Mouse (Mus musculus): ENCODE data around the gene Gm37240. TPM values are rescaled to one million over a fixed set of nuclear protein-coding genes. Genes with fewer than 3 reads are reported as not detected.
"Not testable (repeated sequence)": the region's sequence is repeated elsewhere in the genome, so short reads cannot be mapped to it uniquely, and the experiment has no call there.

Gm37240 gene
- polyA plus RNA-seq, 1 experiment from 2014 or later = 8.9 TPM

- no peak for ATAC-seq (replicated peaks; ENCODE audit: low FRiP score)
- Histone ChIP-seq H3K4me1 (peaks cover 7% of the 10 kb centered on the region; the same call in 1 of the 2 replicates), H3K4me3 (replicated peaks) (peak overlapping the region; percentile 74), H3K27me3 (no peaks in the 10 kb centered on the region), H3K27ac (no peak overlapping the region), H3K9me3 (replicated peaks) (no peaks in the 10 kb centered on the region), H3K36me3 (no peaks in the 10 kb centered on the region), H3K4me2 (peak overlapping the region; percentile 60), H3K9ac (no peak overlapping the region)
- 24% methylated on average over 6 of the region's 6 CpGs for WGBS
Measured at GRCm38 (mm10) chr3:85573216-85573863, 314.0 kb downstream of the Gm37240 start.

- not testable (repeated sequence) for H3K4me2 ChIP-seq; H3K9me3 ChIP-seq (replicated peaks); H3K27ac ChIP-seq; H3K4me1 ChIP-seq; H3K4me3 ChIP-seq (replicated peaks); H3K9ac ChIP-seq; ATAC-seq (replicated peaks; ENCODE audit: low FRiP score); H3K36me3 ChIP-seq; H3K27me3 ChIP-seq
- WGBS = 88% methylated on average over 8 of the region's 8 CpGs
Measured at GRCm38 (mm10) chr3:85572502-85572901, 314.8 kb downstream of the Gm37240 start.

DNA sequence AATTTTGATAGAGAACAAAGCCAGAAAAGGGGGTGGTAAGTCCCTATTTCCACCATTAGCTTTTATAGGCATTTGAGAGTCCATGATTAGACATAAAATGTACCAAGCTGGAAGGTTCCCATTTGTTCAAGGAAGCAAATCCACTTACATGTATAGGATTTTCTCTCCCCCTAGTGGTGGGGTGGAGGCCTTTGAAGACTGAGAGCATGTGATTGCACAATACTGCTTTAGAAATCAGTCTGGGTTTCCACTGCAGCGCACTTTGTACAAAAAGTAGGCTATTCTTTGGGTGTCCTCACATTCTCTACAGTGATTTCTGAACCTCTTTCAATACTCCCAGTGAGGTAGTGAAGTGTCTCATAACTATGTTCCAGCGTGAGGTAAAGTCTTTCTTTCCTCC is 316.0 kb downstream of the Gm37240 start:
- Histone ChIP-seq H3K4me2 (no peak overlapping the region), H3K4me1 (peaks cover 7% of the 10 kb centered on the region; the same call in 1 of the 2 replicates), H3K36me3 (no peaks in the 10 kb centered on the region), H3K9me3 (replicated peaks) (no peaks in the 10 kb centered on the region), H3K27me3 (no peaks in the 10 kb centered on the region), H3K4me3 (replicated peaks) (no peak overlapping the region), H3K9ac (no peak overlapping the region), H3K27ac (no peak overlapping the region)
- 55% methylated on average over 2 of the region's 2 CpGs for WGBS
- no peak for ATAC-seq (replicated peaks; ENCODE audit: low FRiP score)

DNA sequence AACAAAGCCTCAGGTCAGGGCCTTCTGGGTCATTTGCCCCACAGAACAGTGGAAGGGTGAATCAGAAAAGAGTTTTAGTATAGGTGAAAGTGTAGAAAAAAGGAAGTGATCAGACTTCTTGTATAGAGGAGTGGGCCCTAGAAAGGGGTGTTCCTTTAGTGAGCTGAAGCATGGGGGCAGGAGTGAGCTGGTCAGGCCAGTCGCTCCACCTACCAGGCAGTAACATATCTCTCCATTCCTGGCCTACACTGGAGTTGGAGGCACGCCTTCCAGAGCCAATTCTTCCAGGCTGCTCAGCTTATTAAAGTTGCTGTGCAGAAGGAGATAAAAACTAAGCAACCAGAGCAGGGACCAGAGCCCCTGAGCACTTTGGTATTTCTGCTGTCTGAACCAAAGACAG is 322.7 kb downstream of the Gm37240 start:
- Histone ChIP-seq H3K9ac (no peak overlapping the region), H3K4me3 (replicated peaks) (no peak overlapping the region), H3K4me2 (no peak overlapping the region), H3K27ac (no peak overlapping the region), H3K9me3 (replicated peaks) (no peaks in the 10 kb centered on the region), H3K36me3 (no peaks in the 10 kb centered on the region), H3K4me1 (no peaks in the 10 kb centered on the region), H3K27me3 (no peaks in the 10 kb centered on the region)
- ATAC-seq (replicated peaks; ENCODE audit: low FRiP score) = no peak
- 72% methylated on average over 2 of the region's 2 CpGs for WGBS

DNA sequence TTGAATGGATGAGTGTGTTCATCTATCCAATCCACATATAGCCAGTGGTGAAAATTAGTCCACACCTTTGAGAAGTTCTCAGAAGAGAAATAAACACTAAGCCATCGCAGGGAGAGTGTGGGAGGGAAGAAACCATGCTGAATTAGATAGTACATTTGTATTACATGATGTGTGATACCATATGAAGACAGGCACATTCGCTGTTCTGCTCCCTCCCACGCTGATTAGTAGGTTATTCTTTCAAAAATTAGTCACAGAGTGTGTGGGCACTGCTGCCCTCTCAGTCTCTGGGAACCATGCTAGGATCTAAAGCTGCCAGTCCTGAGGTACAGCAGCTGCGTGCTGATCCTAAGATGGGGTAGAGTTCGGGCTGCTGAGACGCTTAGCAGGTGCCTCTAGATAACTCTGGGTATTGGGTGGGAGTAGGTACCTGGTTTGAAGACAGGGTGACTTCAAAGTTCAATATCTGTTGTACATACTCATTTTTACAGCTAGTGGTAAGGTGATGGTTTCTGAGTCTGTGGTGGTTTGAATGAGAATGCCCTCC is 333.5 kb downstream of the Gm37240 start:
- peaks cover 7% of the 10 kb centered on the region; the same call in 1 of the 2 replicates for H3K4me1 ChIP-seq
- no peak overlapping the region for H3K4me3 ChIP-seq (replicated peaks)
- no peak for ATAC-seq (replicated peaks; ENCODE audit: low FRiP score)
- no peaks in the 10 kb centered on the region for H3K9me3 ChIP-seq (replicated peaks)
- H3K36me3 ChIP-seq = no peaks in the 10 kb centered on the region
- no peak overlapping the region for H3K4me2 ChIP-seq
- no peak overlapping the region for H3K9ac ChIP-seq
- 83% methylated on average over 6 of the region's 6 CpGs for WGBS
- no peak overlapping the region for H3K27ac ChIP-seq
- no peaks in the 10 kb centered on the region for H3K27me3 ChIP-seq

- no peaks in the 10 kb centered on the region for H3K9me3 ChIP-seq (replicated peaks)
- WGBS = 69% methylated on average over 2 of the region's 2 CpGs
- H3K4me2 ChIP-seq = no peak overlapping the region
Measured at GRCm38 (mm10) chr3:85551352-85551751, 336.0 kb downstream of the Gm37240 start.

GRCm38 (mm10) chr3:85550312-85550711 is 337.0 kb downstream of the Gm37240 start:
- H3K4me1 ChIP-seq = peaks cover 7% of the 10 kb centered on the region; the same call in 1 of the 2 replicates
- ATAC-seq (replicated peaks; ENCODE audit: low FRiP score) = no peak
- no peak overlapping the region for H3K4me3 ChIP-seq (replicated peaks)
- H3K36me3 ChIP-seq = no peaks in the 10 kb centered on the region
- no peaks in the 10 kb centered on the region for H3K9me3 ChIP-seq (replicated peaks)
- WGBS = 56% methylated on average over 4 of the region's 4 CpGs
- H3K27me3 ChIP-seq = no peaks in the 10 kb centered on the region
- H3K4me2 ChIP-seq = no peak overlapping the region
- no peak overlapping the region for H3K9ac ChIP-seq
- no peak overlapping the region for H3K27ac ChIP-seq

More at GRCm38 (mm10) chr3:85551352-85551751, 336.0 kb downstream of the Gm37240 start:
- Histone ChIP-seq H3K36me3 (no peaks in the 10 kb centered on the region), H3K4me3 (replicated peaks) (no peak overlapping the region), H3K4me1 (peaks cover 7% of the 10 kb centered on the region; the same call in 1 of the 2 replicates), H3K27ac (no peak overlapping the region), H3K9ac (no peak overlapping the region), H3K27me3 (no peaks in the 10 kb centered on the region)
- no peak for ATAC-seq (replicated peaks; ENCODE audit: low FRiP score)

DNA sequence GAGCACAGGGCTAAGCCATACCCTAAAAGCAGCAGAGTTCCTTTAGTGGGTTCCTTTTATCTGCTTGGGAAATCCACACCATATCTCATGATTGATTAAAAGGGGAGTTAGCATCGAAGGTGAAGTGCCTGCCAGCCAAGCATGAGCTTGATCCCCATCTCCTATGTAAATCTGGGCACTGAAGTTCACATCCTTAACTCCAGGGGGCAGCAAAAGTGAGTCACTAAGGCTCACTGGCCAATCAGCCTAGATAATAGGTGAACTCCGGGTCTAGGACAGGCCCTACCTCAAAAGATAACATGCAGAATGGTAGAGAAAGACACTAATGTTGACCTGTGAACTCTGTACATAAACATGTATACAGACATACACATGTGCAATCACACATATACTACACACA is 343.7 kb downstream of the Gm37240 start:
- no peaks in the 10 kb centered on the region for H3K36me3 ChIP-seq
- no peaks in the 10 kb centered on the region for H3K9me3 ChIP-seq (replicated peaks)
- H3K27me3 ChIP-seq = no peaks in the 10 kb centered on the region
- no peaks in the 10 kb centered on the region for H3K4me1 ChIP-seq
- H3K9ac ChIP-seq = no peak overlapping the region
- ATAC-seq (replicated peaks; ENCODE audit: low FRiP score) = no peak
- no peak overlapping the region for H3K4me3 ChIP-seq (replicated peaks)
- H3K27ac ChIP-seq = no peak overlapping the region
- 54% methylated on average over 2 of the region's 2 CpGs for WGBS
- H3K4me2 ChIP-seq = no peak overlapping the region

- Histone ChIP-seq H3K4me1 (no peaks in the 10 kb centered on the region), H3K27me3 (no peaks in the 10 kb centered on the region), H3K4me3 (replicated peaks) (no peak overlapping the region), H3K27ac (no peak overlapping the region), H3K9ac (no peak overlapping the region), H3K36me3 (no peaks in the 10 kb centered on the region), H3K9me3 (replicated peaks) (no peaks in the 10 kb centered on the region), H3K4me2 (no peak overlapping the region)
- WGBS = 71% methylated on average over 3 of the region's 3 CpGs
- no peak for ATAC-seq (replicated peaks; ENCODE audit: low FRiP score)
Measured at GRCm38 (mm10) chr3:85542765-85543164, 344.6 kb downstream of the Gm37240 start.

- Histone ChIP-seq H3K27ac (no peak overlapping the region), H3K4me3 (replicated peaks) (no peak overlapping the region), H3K4me1 (peaks cover 8% of the 10 kb centered on the region), H3K36me3 (no peaks in the 10 kb centered on the region), H3K9ac (no peak overlapping the region), H3K4me2 (no peak overlapping the region), H3K9me3 (replicated peaks) (no peaks in the 10 kb centered on the region), H3K27me3 (no peaks in the 10 kb centered on the region)
- WGBS = 36% methylated on average over 11 of the region's 11 CpGs
- ATAC-seq (replicated peaks; ENCODE audit: low FRiP score) = 0 out of 2 replicates have a peak, but pooled peaks have one; percentile 33
Measured at GRCm38 (mm10) chr3:85535621-85536520, 351.4 kb downstream of the Gm37240 start.

GRCm38 (mm10) chr3:85535042-85535441 is 352.3 kb downstream of the Gm37240 start:
- Histone ChIP-seq H3K9me3 (replicated peaks) (no peaks in the 10 kb centered on the region), H3K27ac (no peak overlapping the region), H3K4me2 (no peak overlapping the region), H3K9ac (no peak overlapping the region), H3K27me3 (no peaks in the 10 kb centered on the region), H3K36me3 (no peaks in the 10 kb centered on the region), H3K4me1 (peaks cover 8% of the 10 kb centered on the region), H3K4me3 (replicated peaks) (no peak overlapping the region)
- WGBS = 82% methylated on average over 3 of the region's 3 CpGs
- ATAC-seq (replicated peaks; ENCODE audit: low FRiP score) = no peak

DNA sequence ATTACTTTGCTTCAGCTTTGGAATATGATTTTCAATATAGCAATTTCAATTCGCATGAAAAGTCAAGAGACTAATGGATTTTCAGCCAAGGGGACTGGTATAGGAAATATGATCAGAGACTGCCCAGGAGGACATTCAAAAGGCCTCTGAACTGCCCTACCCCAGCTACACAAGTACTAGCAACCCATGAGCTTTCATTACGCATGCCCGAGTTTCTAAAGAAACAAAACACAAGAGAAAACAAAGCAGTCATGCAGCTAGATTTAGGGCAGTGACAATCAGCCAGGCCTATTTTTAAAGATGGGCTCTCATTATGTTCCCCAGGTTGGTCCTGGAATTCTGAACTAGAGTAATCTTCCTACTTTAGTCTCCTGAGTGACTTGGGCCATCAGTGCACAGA is 354.9 kb downstream of the Gm37240 start:
- no peak for ATAC-seq (replicated peaks; ENCODE audit: low FRiP score)
- Histone ChIP-seq H3K36me3 (no peaks in the 10 kb centered on the region), H3K4me2 (no peak overlapping the region), H3K9ac (no peak overlapping the region), H3K9me3 (replicated peaks) (no peaks in the 10 kb centered on the region), H3K27me3 (no peaks in the 10 kb centered on the region), H3K27ac (no peak overlapping the region), H3K4me1 (peaks cover 8% of the 10 kb centered on the region), H3K4me3 (replicated peaks) (no peak overlapping the region)
- WGBS = 68% methylated on average over 3 of the region's 3 CpGs
